Mouse (Mus musculus) regulatory T cell (primary cell): ENCODE results near the gene Dao.

Source experiments
- in situ Hi-C: fragments of 300-600 bp; cut with MboI, MseI; formaldehyde crosslinking; loops from one replicate; pipeline ENCODE4 v1.15.1; 2025; ENCODE audit warnings: high pct_unique_total_duplicates

Gene Dao

DNA sequence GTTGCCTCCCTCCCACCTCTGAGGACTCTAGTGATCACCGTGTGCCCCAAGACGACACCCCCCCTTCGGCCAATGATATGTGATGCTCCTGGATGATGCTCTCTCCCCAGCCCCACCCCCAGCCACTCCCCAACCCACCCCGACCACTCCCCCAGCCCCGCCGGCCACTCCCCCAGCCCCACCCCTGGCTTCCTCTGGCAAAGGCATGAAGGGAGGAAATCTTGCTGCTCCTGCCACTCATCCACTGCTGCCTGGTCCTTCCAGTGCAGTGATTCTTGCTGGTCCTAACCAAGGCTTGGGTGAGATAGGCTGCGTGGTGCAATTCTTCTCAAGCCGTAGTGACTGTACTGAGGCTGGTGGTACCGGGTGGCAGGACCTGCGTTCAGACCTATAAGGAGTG lies 21.4 kb downstream of the Dao start:
- in situ Hi-C loops: no loop called here

- in situ Hi-C loops: no loop called here
Observed at GRCm38 (mm10) chr5:114027217-114027944, 23.9 kb downstream of the Dao start.

DNA sequence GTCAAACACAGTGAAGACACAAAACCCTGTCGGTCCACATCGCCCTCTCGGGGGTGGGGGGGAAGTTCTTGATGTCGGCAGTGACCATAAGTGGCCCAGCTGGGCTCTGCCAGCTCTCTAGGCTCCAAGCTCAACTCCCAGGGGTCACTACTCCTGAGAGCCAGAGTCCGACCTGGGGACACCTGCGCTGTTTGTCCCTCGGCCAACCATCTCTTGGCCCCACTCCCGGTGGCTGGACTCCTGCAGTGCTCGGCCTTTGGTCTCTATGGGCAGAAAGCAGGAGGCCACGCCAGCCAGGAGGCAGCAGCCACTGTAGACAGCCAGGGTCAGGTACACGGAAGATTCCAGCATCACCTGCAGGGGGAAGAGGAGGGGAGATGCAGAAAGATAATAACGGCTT lies 24.6 kb downstream of the Dao start:
- in situ Hi-C loops: no loop called here

DNA sequence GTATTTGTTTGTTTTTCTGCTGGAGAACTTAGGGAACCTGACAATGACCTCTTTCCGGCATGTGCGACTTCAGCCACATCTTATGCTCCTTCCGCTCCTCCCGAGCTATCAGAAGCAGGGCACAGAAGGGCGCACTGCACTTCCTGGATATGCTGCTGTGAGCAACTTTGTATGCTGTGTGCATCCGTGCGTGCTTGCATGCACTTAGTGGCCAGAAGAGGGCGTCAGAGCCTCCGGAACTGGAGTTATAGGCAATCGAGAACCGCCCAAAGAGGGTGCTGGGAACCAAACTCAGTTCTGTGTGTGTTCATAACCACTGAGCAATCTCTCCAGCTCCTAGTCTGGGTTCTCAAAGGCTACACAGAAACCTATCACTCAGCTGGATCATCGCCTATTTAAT lies 27.1 kb downstream of the Dao start:
- in situ Hi-C loops: no loop called here

DNA sequence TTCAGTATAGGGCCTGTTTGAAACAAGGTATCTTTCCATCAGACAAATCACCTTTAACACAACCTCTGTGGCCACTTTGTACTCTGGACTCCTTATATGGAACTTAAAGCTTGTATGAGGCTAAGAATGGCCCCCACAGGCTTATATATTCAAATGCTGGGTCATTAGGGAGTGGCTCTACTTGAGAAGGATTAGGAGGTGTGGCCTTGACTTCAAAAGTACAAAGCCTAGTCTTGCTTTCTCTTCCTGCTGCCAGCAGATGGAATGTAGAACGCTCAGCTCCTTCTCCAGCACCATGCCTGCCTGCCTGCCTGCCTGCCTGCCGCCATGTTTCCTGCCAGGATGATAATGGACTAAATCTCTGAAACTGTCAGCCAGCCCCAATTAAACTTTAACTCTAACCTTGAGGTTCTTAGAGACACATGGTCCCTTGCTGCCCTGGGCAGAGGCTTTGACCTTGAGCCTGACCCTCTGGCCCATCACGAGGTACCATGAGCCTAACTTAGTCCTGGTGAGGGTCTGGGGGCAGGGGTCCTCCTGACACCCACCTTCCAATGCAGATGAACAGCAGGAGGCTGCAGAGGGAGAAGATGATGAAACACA lies 28.8 kb downstream of the Dao start:
- in situ Hi-C loops: no loop called here

DNA sequence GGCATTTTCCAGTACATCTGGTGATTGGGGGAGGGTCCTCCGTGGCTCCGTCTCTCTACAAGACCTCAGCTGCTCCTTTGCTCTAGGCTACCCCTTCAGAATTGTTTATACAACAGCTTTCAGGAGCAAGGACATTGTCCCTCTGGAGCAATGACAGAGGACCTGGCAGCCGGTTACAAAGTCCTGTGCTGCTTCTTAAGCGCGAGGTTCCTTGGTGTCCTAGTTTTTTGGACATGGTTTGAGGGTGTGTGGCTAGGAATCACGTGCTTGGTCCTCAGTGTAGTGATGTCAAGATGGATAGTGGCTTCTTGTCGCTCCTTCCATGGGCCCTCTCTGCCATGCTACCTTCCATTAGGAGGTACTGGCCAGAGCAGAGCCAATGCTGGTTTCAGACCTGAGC lies 30.9 kb downstream of the Dao start:
- in situ Hi-C loops: no loop called here

DNA sequence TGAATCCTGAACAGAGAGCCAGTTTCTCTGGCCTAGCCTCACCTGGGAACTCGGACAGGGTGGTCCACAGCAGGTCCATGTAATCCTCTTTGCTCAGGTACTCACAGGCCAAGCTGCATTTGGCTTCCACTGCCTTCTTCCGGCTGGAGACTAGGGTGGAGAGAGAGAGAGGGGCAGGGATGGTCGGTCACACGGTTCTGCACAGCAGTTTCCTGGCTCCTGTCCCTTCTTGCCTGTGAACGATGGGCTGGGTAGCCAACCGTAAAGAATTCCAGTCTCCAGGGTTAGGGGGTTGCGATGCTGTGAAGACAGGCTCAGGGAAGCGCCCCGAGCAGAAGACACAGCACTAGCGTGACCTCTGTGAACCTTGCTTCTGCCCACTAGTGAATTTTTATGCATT lies 31.6 kb downstream of the Dao start:
- in situ Hi-C loops: no loop called here

DNA sequence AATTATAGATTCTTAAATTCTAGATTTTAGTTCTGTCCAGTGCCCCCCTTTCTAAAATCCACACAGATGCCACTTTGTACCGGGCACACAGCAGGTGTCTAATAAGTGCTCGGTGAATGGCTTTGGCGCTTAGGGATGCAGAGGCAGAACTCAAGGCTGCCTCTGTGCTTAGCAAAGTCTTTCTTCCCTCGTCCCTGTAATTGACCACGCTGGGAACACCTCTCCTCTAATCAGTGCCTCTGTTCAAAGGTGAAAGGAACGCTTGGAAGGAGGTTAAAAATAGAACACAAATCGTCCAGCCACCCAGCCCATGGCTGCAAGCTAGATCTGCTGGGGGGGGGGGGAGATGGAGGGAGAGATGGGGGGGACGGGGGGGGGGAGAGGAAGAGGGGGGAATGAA lies 37.0 kb downstream of the Dao start:
- in situ Hi-C loops: loop anchor here (10.0 kb wide), 1 partner anchor 86 kb away; no protein-coding TSS in a partner anchor

GRCm38 (mm10) chr5:114040911-114041310 lies 37.4 kb downstream of the Dao start:
- in situ Hi-C loops: loop anchor here (10.0 kb wide), 1 partner anchor 86 kb away; no protein-coding TSS in a partner anchor

DNA sequence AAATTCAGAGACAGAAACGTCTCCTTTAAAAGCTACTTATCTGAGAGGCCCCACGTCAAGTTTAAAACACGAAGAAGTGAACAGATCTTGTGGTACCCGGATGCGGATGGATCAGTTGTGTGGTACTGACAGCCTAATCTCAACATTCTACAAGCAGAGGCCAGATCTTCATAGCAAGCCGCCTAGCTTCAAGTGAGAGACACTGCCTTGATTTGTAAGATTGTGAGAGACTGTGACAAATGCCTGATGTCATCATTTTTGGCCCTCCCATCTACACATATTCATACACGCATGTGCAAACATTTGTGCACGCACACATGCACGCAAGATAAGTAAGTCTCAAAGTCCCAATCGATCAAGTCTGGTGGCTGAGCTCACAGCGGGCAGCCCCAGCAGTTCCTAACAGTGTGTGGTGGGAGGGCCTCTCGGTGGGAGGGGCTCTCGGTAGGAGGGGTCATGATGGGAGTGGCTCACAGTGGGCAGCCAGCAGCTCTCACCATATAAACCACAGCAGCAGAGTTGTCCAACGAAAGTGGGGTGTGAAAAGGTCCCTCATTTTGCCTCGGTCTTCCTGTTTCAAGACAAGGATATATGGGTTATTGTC lies 37.9 kb downstream of the Dao start:
- in situ Hi-C loops: loop anchor here (10.0 kb wide), 1 partner anchor 87 kb away; no protein-coding TSS in a partner anchor

- in situ Hi-C loops: loop anchor here (10.0 kb wide), 1 partner anchor 89 kb away; no protein-coding TSS in a partner anchor
Observed at GRCm38 (mm10) chr5:114043800-114044199, 40.3 kb downstream of the Dao start.

GRCm38 (mm10) chr5:114045134-114045533 lies 41.6 kb downstream of the Dao start:
- in situ Hi-C loops: loop anchor here (10.0 kb wide), 1 partner anchor 90 kb away; no protein-coding TSS in a partner anchor

GRCm38 (mm10) chr5:114046151-114046550 lies 42.6 kb downstream of the Dao start:
- in situ Hi-C loops: loop anchor here (10.0 kb wide), 1 partner anchor 91 kb away; no protein-coding TSS in a partner anchor

DNA sequence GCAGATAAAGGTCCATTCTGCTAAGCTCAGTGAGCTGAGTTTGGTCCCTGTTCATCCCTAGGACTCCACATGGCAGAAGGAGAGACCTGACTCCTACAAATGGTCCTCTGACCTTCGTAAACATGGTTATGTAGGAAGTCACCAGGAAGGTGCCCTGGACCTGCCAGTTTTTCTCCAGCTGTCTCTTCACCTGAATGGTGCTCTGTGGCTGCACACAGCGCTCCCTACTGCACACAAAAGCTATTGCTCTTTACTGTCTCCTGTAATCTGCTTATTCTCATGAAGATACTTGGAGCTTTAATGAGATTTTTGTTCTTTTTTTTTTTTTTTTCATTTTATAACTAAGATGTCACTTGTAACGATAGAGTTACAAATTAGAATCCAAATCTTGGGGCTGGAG lies 43.1 kb downstream of the Dao start:
- in situ Hi-C loops: loop anchor here (10.0 kb wide), 1 partner anchor 92 kb away; no protein-coding TSS in a partner anchor

DNA sequence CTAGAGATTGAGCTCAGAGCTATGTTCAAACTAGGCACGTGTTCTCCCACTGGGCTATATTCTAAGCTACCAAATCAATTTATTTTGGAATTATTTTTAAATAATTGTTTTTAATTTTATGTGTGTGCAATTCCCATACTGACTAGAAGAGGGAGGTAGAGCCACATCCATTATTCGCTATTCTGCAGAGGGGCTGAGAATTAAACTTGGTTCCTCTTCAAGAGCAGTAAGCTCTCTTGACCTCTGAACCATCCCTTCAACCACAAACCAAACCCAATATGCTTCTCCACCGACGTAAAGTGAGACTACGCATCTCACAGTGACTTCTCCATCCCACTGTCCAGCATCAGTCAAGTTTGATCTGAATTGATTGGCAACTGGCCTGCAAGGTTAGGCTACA lies 43.7 kb downstream of the Dao start:
- in situ Hi-C loops: loop anchor here (10.0 kb wide), 1 partner anchor 92 kb away; no protein-coding TSS in a partner anchor

DNA sequence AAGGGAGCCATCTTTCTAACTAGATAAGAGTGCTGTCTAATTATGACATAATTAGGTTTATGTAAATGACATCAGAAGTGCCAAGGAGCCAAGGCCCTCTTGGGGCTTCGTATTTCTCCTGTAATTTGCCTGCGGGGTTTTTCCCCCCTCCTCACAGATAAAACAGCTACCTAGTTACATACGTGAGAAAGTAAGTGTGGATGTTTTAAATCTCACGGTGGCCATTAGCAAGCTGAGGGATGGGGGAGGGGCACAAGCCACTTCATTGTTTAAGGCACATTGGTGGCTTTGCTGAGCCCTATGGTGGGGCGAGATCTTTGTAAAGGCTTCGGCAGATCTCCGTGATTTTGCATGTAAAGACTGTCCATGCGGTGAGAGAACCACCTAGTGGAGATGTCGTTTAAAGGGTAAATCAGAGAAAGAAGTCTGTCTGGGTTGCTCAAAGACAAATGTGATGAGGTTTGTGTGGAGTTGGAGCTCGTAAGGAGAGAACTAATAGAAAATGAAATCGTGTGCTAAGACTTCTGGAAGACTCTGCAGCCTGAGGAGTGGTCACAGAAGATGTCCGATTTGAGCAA lies 45.3 kb downstream of the Dao start:
- in situ Hi-C loops: loop anchor here (10.0 kb wide), 1 partner anchor 94 kb away; no protein-coding TSS in a partner anchor

DNA sequence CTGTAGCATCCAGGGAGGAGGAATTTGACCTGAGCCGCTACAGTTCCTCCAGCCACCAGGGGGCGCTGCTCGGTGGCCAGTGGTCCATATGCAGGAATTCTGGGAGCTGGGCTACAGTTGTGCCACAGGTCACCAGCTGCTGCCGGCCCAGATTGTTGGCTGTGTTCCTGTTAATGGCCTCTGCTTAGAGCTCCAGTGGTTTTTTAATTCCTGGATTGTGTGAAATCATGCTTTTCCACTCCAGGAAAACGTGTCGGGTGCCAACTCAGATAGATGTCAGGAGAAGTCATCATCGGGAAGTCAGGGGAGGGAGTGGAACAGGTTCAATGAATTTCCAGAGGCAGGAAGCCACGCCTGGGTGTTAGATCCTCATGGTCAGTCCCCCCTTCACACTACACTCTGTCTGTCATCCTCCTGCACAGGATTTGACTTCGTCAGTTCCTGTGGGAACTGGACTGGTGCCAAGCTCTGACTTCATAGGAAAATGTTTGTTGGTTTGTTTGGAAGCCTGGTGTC lies 48.8 kb downstream of the Dao start:
- in situ Hi-C loops: no loop called here

DNA sequence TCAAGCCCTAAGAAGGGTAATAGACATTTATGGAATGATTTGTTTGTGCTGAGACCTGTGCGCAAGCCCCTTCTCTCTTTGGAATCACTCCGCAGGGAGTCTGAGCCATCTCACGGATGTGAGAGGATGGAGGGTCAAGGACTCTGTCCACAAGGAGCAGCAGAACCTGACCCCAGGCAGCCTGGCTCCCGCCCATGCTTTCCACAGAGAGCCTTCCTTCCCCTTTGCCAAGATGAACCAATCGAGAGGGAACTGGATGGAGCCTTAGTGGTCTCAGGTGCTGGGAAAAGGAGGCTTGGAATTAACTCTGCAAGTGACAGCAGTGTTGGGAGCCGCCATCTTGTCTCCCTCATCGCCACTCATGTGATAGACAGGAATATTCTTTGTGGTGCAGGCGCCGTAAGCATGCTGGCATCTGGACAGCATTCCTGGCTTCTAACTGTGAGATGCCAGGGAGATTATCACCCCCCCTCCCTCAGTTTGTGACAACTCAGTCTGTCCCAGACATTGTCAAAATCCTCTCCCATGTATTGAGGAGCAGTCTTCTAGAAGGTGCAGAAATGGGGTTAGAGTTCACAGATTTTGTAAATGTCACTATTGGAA lies 53.7 kb downstream of the Dao start:
- in situ Hi-C loops: loop anchor here (5.0 kb wide), 1 partner anchor 55 kb away; the partner anchor contains the start of gene Dao

- in situ Hi-C loops: no loop called here
Observed at GRCm38 (mm10) chr5:114061675-114062074, 58.2 kb downstream of the Dao start.

- in situ Hi-C loops: no loop called here
Observed at GRCm38 (mm10) chr5:114063958-114064357, 60.5 kb downstream of the Dao start.

DNA sequence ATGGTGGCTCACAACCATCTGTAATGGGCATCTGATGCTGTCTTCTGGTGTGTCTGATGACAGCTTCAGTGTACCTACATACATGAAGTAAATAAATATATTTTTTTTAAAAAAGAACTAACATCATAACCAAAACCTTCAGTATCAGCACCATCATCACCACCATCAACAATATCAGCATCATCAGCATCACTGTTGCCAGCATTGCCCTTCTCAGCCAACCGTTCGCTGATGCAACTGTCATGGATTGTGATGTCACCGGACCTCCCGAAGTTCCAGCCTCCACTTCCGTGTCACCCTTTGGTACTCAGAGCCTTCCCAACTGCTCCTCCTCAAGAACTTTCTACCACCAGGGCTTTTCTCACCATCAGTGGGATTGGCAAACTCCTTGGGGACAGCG lies 61.7 kb downstream of the Dao start, which contains the start of gene Usp30:
Usp30 (plus strand) TSS at position 301 of the 400 bp plus-strand sequence.
- in situ Hi-C loops: no loop called here
